Comparison of ENCODE assay signal across 34 mouse cellular contexts in genomic region chr10:13225377-13226063, GRCm38 (mm10). TPM values are rescaled to one million over a fixed set of nuclear protein-coding genes. Genes with fewer than 3 reads are reported as not detected.
DNase-seq lines count a peak whose midpoint lies in the region; ATAC-seq and TF ChIP-seq lines count a peak whose summit lies in the region.
"Had no signal": no experiment of that assay in that cellular context is flagged by ENCODE, and none has a peak within 500 bp of the region (broad histone marks: within the 10 kb centered on the region; RNA-seq: fewer than 3 reads in every experiment).

No protein-coding gene starts in this region.

- no peaks in the 10 kb centered on the region for H3K27me3 ChIP-seq in embryonic facial prominence, embryonic 13.5 days
- H3K27me3 ChIP-seq in embryonic facial prominence, embryonic 10.5 days (replicated peaks; ENCODE audit: low read depth, poor library complexity, severe bottlenecking) = no peaks in the 10 kb centered on the region
- no peaks in the 10 kb centered on the region for H3K27me3 ChIP-seq in limb, embryonic 13.5 days
- H3K27me3 ChIP-seq in limb, embryonic 10.5 days (ENCODE audit: low read depth, poor library complexity, severe bottlenecking) = no peaks in the 10 kb centered on the region
- no peaks in the 10 kb centered on the region for H3K27me3 ChIP-seq in liver, embryonic 13.5 days
- H3K27me3 ChIP-seq: CH12.LX; heart, embryonic 15.5 days; hindbrain, embryonic 12.5 days; liver, embryonic 15.5 days; midbrain, embryonic 13.5 days; neural tube, embryonic 13.5 days had no signal

- peak overlapping the region; percentile 75 for H3K27ac ChIP-seq in embryonic facial prominence, embryonic 13.5 days
- H3K27ac ChIP-seq in embryonic facial prominence, embryonic 10.5 days (replicated peaks) = no peak overlapping the region
- H3K27ac ChIP-seq in limb, embryonic 13.5 days = 0 out of 2 replicates have a peak overlapping the region, but pooled peaks have one; percentile 7
- no peak overlapping the region for H3K27ac ChIP-seq in limb, embryonic 10.5 days
- peak overlapping the region; percentile 24; the same call in 1 of the 2 replicates for H3K27ac ChIP-seq in liver, embryonic 13.5 days
- H3K27ac ChIP-seq: forebrain, embryonic 10.5 days; heart, embryonic 10.5 days; hindbrain, embryonic 12.5 days; hindbrain, postnatal 0 days; liver, embryonic 15.5 days; midbrain, embryonic 13.5 days; neural tube, embryonic 13.5 days had no signal

- H3K9ac ChIP-seq in embryonic facial prominence, embryonic 13.5 days = no peak overlapping the region
- no peak overlapping the region for H3K9ac ChIP-seq in limb, embryonic 13.5 days
- no peak overlapping the region for H3K9ac ChIP-seq in liver, embryonic 13.5 days
- H3K9ac ChIP-seq: heart, embryonic 15.5 days; hindbrain, embryonic 12.5 days; liver, embryonic 15.5 days; midbrain, embryonic 13.5 days; neural tube, embryonic 13.5 days had no signal

- H3K4me3 ChIP-seq in embryonic facial prominence, embryonic 13.5 days = no peak overlapping the region
- H3K4me3 ChIP-seq in embryonic facial prominence, embryonic 10.5 days = no peak overlapping the region
- H3K4me3 ChIP-seq in limb, embryonic 13.5 days = no peak overlapping the region
- H3K4me3 ChIP-seq in limb, embryonic 10.5 days = no peak overlapping the region
- no peak overlapping the region for H3K4me3 ChIP-seq in liver, embryonic 13.5 days (replicated peaks)
- no peak overlapping the region for H3K4me3 ChIP-seq in lung, adult 2 months (replicated peaks; ENCODE audit: extremely low read depth, low read depth, low read length)
- H3K4me3 ChIP-seq: forebrain, embryonic 10.5 days; heart, embryonic 10.5 days; heart, embryonic 15.5 days; hindbrain, embryonic 12.5 days; liver, embryonic 15.5 days; midbrain, embryonic 13.5 days; neural tube, embryonic 13.5 days had no signal

- TF ChIP-seq POLR2A in lung, adult 2 months (IDR thresholded peaks at IDR 0.05; ENCODE audit: borderline replicate concordance, extremely low read depth, low read depth, low read length) = no peak

- ATAC-seq in embryonic facial prominence, embryonic 13.5 days (ENCODE audit: insufficient number of reproducible peaks, insufficient read depth, low FRiP score, low TSS enrichment, low read depth) = no peak
- ATAC-seq in limb, embryonic 13.5 days (ENCODE audit: low FRiP score, low read depth) = no peak
- no peak for ATAC-seq in liver, embryonic 13.5 days (ENCODE audit: low read depth)
- ATAC-seq: forebrain, embryonic 16.5 days; hindbrain, postnatal 0 days; midbrain, embryonic 13.5 days had no signal

- no peak overlapping the region for H3K4me2 ChIP-seq in embryonic facial prominence, embryonic 13.5 days
- no peak overlapping the region for H3K4me2 ChIP-seq in limb, embryonic 13.5 days (replicated peaks)
- no peak overlapping the region for H3K4me2 ChIP-seq in liver, embryonic 13.5 days
- H3K4me2 ChIP-seq: heart, embryonic 15.5 days; hindbrain, embryonic 12.5 days; liver, embryonic 15.5 days; midbrain, embryonic 13.5 days; neural tube, embryonic 13.5 days had no signal

- peaks cover 20% of the 10 kb centered on the region for H3K36me3 ChIP-seq in embryonic facial prominence, embryonic 13.5 days
- peaks cover 25% of the 10 kb centered on the region for H3K36me3 ChIP-seq in embryonic facial prominence, embryonic 10.5 days (replicated peaks)
- H3K36me3 ChIP-seq in limb, embryonic 13.5 days = peaks cover 27% of the 10 kb centered on the region
- peaks cover 20% of the 10 kb centered on the region; the same call in 1 of the 2 replicates for H3K36me3 ChIP-seq in limb, embryonic 10.5 days
- H3K36me3 ChIP-seq in liver, embryonic 13.5 days = no peaks in the 10 kb centered on the region
- H3K36me3 ChIP-seq: liver, embryonic 15.5 days; neural tube, embryonic 13.5 days had no signal

- DNase-seq in embryonic facial prominence, embryonic 10.5 days (ENCODE audit: low spot score) = no peak
- no peak for DNase-seq in limb, embryonic 10.5 days (ENCODE audit: low spot score)
- peak; percentile 66 for DNase-seq in Muller cell, postnatal 12 days (ENCODE audit: inconsistent ontology term)
- no peak for DNase-seq in liver, embryonic 13.5 days
- DNase-seq in lung, adult 2 months = no peak
- no peak for DNase-seq in cerebellum, postnatal 36 days
- DNase-seq: adrenal gland, adult 8-10 months; cerebellum, adult 9-11 months; gastrocnemius, postnatal 14 days; kidney, adult 9 months; kidney, postnatal 10 days; layer of hippocampus, postnatal 36 days; left cerebral cortex, postnatal 4 days; lung, postnatal 36 days; thymus, postnatal 14 days had no signal

- WGBS in embryonic facial prominence, embryonic 13.5 days = 69% methylated on average over 7 of the region's 7 CpGs
- 84% methylated on average over 7 of the region's 7 CpGs for WGBS in embryonic facial prominence, embryonic 10.5 days
- 84% methylated on average over 7 of the region's 7 CpGs for WGBS in limb, embryonic 13.5 days
- 91% methylated on average over 7 of the region's 7 CpGs for WGBS in limb, embryonic 10.5 days
- WGBS in liver, embryonic 13.5 days (ENCODE audit: insufficient replicate concordance) = 62% methylated on average over 7 of the region's 7 CpGs
- WGBS in lung, adult 2 months = 89% methylated on average over 7 of the region's 7 CpGs

- H3K4me1 ChIP-seq in embryonic facial prominence, embryonic 13.5 days = peaks cover 9% of the 10 kb centered on the region; the same call in 1 of the 2 replicates
- no peaks in the 10 kb centered on the region for H3K4me1 ChIP-seq in embryonic facial prominence, embryonic 10.5 days
- no peaks in the 10 kb centered on the region for H3K4me1 ChIP-seq in limb, embryonic 13.5 days
- H3K4me1 ChIP-seq in limb, embryonic 10.5 days = no peaks in the 10 kb centered on the region
- H3K4me1 ChIP-seq in liver, embryonic 13.5 days (replicated peaks) = peaks cover 4% of the 10 kb centered on the region; the same call in 1 of the 2 replicates
- no peaks in the 10 kb centered on the region for H3K4me1 ChIP-seq in lung, adult 2 months (ENCODE audit: control insufficient read depth, insufficient read depth, low read length)
- H3K4me1 ChIP-seq: heart, embryonic 10.5 days; heart, embryonic 15.5 days; hindbrain, embryonic 12.5 days; liver, embryonic 15.5 days; midbrain, embryonic 13.5 days; neural tube, embryonic 13.5 days had no signal

- no peak for TF ChIP-seq CTCF in lung, adult 2 months (IDR thresholded peaks at IDR 0.05; ENCODE audit: insufficient read depth, low read length)

- H3K9me3 ChIP-seq in embryonic facial prominence, embryonic 13.5 days = no peaks in the 10 kb centered on the region
- no peaks in the 10 kb centered on the region for H3K9me3 ChIP-seq in embryonic facial prominence, embryonic 10.5 days
- no peaks in the 10 kb centered on the region for H3K9me3 ChIP-seq in limb, embryonic 13.5 days
- no peaks in the 10 kb centered on the region for H3K9me3 ChIP-seq in limb, embryonic 10.5 days (replicated peaks)
- no peaks in the 10 kb centered on the region for H3K9me3 ChIP-seq in liver, embryonic 13.5 days (replicated peaks)
- H3K9me3 ChIP-seq: forebrain, embryonic 10.5 days; heart, embryonic 10.5 days; heart, embryonic 15.5 days; hindbrain, embryonic 12.5 days; liver, embryonic 15.5 days; midbrain, embryonic 13.5 days; neural tube, embryonic 13.5 days had no signal

RNA-seq across cellular contexts. Expression of gene Ltv1, which starts 32.6 kb away (rescaled TPM):
- polyA plus RNA-seq in embryonic facial prominence, embryonic 13.5 days (2015; fragmentation: Nextera tagmentation; extraction: Ambion mirVana) = 68.9 and 69.1 TPM in 2 replicates
- 70.9 and 72.0 TPM in 2 replicates for polyA plus RNA-seq in embryonic facial prominence, embryonic 10.5 days (2016; fragmentation: Nextera tagmentation; extraction: Ambion mirVana)
- polyA plus RNA-seq in limb, embryonic 13.5 days (2015; fragmentation: Nextera tagmentation; extraction: Ambion mirVana) = 65.7 and 73.4 TPM in 2 replicates
- polyA plus RNA-seq in limb, embryonic 10.5 days (2016; fragmentation: Nextera tagmentation; extraction: Ambion mirVana) = 65.3 and 68.0 TPM in 2 replicates
- 54.5 and 57.5 TPM in 2 replicates for polyA plus RNA-seq in liver, embryonic 13.5 days (2015; fragmentation: Nextera tagmentation; extraction: Ambion mirVana)
- 7.3 and 12.2 TPM in 2 replicates for polyA plus RNA-seq in lung, adult 2 months (2012; rRNA removed)

RNA-seq across cellular contexts. Expression of gene Zc2hc1b, which starts 47.7 kb away (rescaled TPM):
- not detected in 2 replicates for polyA plus RNA-seq in embryonic facial prominence, embryonic 13.5 days (2015; fragmentation: Nextera tagmentation; extraction: Ambion mirVana)
- polyA plus RNA-seq in embryonic facial prominence, embryonic 10.5 days (2016; fragmentation: Nextera tagmentation; extraction: Ambion mirVana) = not detected in 2 replicates
- not detected in 2 replicates for polyA plus RNA-seq in limb, embryonic 13.5 days (2015; fragmentation: Nextera tagmentation; extraction: Ambion mirVana)
- polyA plus RNA-seq in limb, embryonic 10.5 days (2016; fragmentation: Nextera tagmentation; extraction: Ambion mirVana) = not detected in 2 replicates
- polyA plus RNA-seq in liver, embryonic 13.5 days (2015; fragmentation: Nextera tagmentation; extraction: Ambion mirVana) = not detected in 2 replicates
- not detected in 2 replicates for polyA plus RNA-seq in lung, adult 2 months (2012; rRNA removed)
- polyA plus RNA-seq: C2C12; forebrain, embryonic 10.5 days; forebrain, embryonic 16.5 days; heart, embryonic 10.5 days; heart, embryonic 15.5 days; hindbrain, embryonic 12.5 days; hindbrain, postnatal 0 days; intestine, embryonic 16.5 days; large intestine, adult 2 months; liver, embryonic 15.5 days; lung, embryonic 16.5 days; midbrain, embryonic 13.5 days; neural tube, embryonic 13.5 days; small intestine, adult 2 months; stomach, embryonic 14.5 days; urinary bladder, adult 2 months had no signal

Comparison
In these comparisons a context has a peak if more than half of its experiments do, and no peak if none do; other contexts are left out.
1. H3K27ac ChIP-seq: peak in embryonic facial prominence, embryonic 13.5 days (single experiment), limb, embryonic 13.5 days (single experiment) and liver, embryonic 13.5 days (single experiment); none in embryonic facial prominence, embryonic 10.5 days (single experiment) and limb, embryonic 10.5 days (single experiment).